Mouse (Mus musculus) embryonic facial prominence, embryonic 12.5 days (tissue): ENCODE data around the gene Hrct1. TPM values are rescaled to one million over a fixed set of nuclear protein-coding genes. Genes with fewer than 3 reads are reported as not detected.

Source experiments
- ATAC-seq: fragments of 200-750 bp; cut with Nextera tagmentation; 2 replicates; pipeline ENCODE4 v1.8.0; 2017; ENCODE audit not compliant: insufficient number of reproducible peaks, insufficient read depth, low FRiP score, low TSS enrichment
- H3K27ac ChIP-seq: fragments of 300-500 bp; sonication (generic); 2 replicates; pipeline ENCODE4 v1.5.1; 2016; ENCODE audit warnings: mild to moderate bottlenecking
- H3K27me3 ChIP-seq: fragments of 300-500 bp; sonication (generic); 2 replicates; pipeline ENCODE4 v1.6.1; 2016; ENCODE audit warnings: mild to moderate bottlenecking, moderate library complexity
- H3K36me3 ChIP-seq: fragments of 300-500 bp; sonication (generic); 2 replicates; pipeline ENCODE4 v1.6.1; 2016; ENCODE audit warnings: mild to moderate bottlenecking
- H3K4me1 ChIP-seq: fragments of 300-500 bp; sonication (generic); 2 replicates; pipeline ENCODE4 v1.6.1; 2016
- H3K4me2 ChIP-seq: fragments of 300-500 bp; sonication (generic); replicated peaks from 2 replicates; pipeline ENCODE4 v1.6.1; 2016; ENCODE audit warnings: mild to moderate bottlenecking, moderate library complexity
- H3K4me3 ChIP-seq: fragments of 300-500 bp; sonication (generic); 2 replicates; pipeline ENCODE4 v1.5.1; 2016; ENCODE audit warnings: mild to moderate bottlenecking
- H3K9ac ChIP-seq: fragments of 300-500 bp; sonication (generic); 2 replicates; pipeline ENCODE4 v1.6.1; 2016; ENCODE audit warnings: mild to moderate bottlenecking, moderate library complexity
- H3K9me3 ChIP-seq: fragments of 300-500 bp; sonication (generic); 2 replicates; pipeline ENCODE4 v1.6.1; 2016; ENCODE audit warnings: mild to moderate bottlenecking, moderate library complexity
- WGBS: fragments of 180-500 bp; shearing (Covaris S2); methylation state at CpG from one replicate; pipeline ENCODE4 v1.1.7; 2016; 5-methylcytosine and 5-hydroxymethylcytosine counted together
- polyA plus RNA-seq: library from polyadenylated mRNA; unstranded; fragments of >200 nt; fragmentation: Nextera tagmentation; extraction: Ambion mirVana; gene quantifications from 2 replicates; pipeline ENCODE4 v1.2.1, GENCODE M21; 2016

Hrct1 gene
- polyA plus RNA-seq, 1 experiment from 2014 or later = 0.43 TPM

DNA sequence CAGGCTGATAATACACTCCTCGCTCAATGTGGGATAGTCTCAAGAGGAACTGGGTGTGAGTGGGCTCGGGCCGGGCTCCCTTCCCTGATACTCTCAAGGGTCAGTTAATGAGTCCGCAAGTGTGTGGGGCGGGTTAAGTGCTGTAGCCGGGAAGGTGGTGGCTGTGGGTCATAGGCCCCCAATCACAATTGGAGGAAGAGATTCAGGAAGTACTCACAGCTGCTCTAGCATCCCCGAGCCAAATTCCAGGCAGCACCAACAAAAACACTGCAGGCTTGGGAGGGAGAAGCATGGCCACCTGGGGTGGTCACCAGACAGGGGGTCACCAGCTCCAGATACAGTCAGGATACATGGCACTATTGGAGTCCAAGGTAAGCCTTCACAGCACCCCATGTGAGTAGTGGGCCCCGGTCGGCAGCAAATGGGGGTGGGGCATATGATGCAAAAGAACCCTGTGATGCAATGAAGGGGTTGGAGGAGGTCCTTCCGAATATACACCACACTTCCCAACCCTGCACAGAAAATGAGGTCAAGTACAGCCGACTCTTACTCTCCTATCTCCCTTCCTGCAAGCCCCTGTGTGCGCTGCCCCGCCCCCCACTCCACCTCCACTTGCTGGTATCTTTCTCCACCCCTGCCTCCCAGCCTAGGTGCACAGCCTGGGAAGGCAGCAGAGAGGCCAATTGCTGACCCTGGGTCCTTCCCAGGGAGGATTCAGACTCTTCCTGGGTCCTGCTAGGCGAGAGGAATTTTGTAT, 3.0 kb downstream of the Hrct1 start, which contains the start of gene Spaar:
Gene Spaar, plus strand, starts transcription at position 241 of the 757 bp plus-strand sequence.
- Histone ChIP-seq H3K27ac (no peak within 1 kb of the TSS), H3K36me3 (no peaks in the 10 kb centered on the region), H3K9ac (no peak within 1 kb of the TSS), H3K27me3 (no peaks in the 10 kb centered on the region), H3K4me3 (no peak within 1 kb of the TSS), H3K4me2 (no peak within 1 kb of the TSS), H3K9me3 (no peaks in the 10 kb centered on the region), H3K4me1 (peaks cover 13% of the 10 kb centered on the region; the same call in 1 of the 2 replicates)
- no peak for ATAC-seq
- 63% methylated on average over 14 of the region's 14 CpGs for WGBS

DNA sequence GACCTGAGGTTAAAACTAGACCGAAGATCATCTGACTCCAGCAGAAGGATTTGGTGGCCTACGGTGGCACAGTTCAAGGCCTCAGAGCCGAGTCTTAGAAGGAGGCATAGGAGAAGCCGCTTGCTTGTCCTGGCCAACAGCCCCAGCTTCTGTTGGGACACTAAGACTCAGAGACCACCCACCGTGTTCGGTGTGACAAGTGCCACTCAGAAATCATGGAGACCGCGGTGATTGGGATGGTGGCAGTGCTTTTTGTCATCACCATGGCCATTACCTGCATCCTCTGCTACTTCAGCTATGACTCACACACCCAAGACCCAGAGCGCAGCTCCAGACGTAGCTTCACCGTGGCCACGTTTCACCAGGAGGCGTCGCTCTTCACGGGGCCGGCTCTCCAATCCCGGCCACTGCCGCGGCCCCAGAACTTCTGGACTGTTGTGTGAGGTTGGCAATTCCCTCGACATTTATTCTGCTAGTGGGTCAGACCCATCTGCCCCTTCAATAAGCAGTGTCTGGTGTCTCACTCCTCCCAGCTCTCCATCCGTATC, 3.8 kb downstream of the Hrct1 start:
- no peaks in the 10 kb centered on the region for H3K27me3 ChIP-seq
- 72% methylated on average over 21 of the region's 21 CpGs for WGBS
- peaks cover 13% of the 10 kb centered on the region; the same call in 1 of the 2 replicates for H3K4me1 ChIP-seq
- H3K27ac ChIP-seq = no peak overlapping the region
- no peak overlapping the region for H3K9ac ChIP-seq
- no peaks in the 10 kb centered on the region for H3K9me3 ChIP-seq
- no peak overlapping the region for H3K4me3 ChIP-seq
- H3K36me3 ChIP-seq = no peaks in the 10 kb centered on the region
- no peak for ATAC-seq
- H3K4me2 ChIP-seq = no peak overlapping the region

DNA sequence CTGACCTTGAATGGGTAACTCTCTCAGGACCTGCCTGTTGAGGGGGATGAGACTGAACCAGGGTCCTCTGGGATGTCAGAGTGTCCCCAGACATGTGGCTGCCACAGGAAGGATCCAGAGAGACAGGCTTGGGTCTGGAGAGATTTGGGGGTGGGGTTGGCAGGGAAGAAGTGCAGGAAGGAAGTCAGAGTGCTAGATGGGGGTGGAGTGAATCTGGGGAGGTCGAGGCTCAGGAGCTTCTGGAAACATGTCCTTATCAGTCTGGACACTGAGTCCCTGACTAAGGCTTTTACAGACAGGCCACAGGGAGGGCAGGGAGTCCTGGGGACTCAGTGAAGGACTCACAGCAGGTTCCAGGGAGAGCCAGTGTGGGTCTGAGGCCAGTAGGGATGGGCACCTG, 5.2 kb downstream of the Hrct1 start:
- peaks cover 13% of the 10 kb centered on the region; the same call in 1 of the 2 replicates for H3K4me1 ChIP-seq
- H3K9ac ChIP-seq = no peak overlapping the region
- no peak overlapping the region for H3K4me2 ChIP-seq
- H3K27me3 ChIP-seq = no peaks in the 10 kb centered on the region
- ATAC-seq = no peak
- H3K27ac ChIP-seq = no peak overlapping the region
- 25% methylated on average over 1 of the region's 1 CpGs for WGBS
- no peaks in the 10 kb centered on the region for H3K9me3 ChIP-seq
- no peak overlapping the region for H3K4me3 ChIP-seq
- no peaks in the 10 kb centered on the region for H3K36me3 ChIP-seq

DNA sequence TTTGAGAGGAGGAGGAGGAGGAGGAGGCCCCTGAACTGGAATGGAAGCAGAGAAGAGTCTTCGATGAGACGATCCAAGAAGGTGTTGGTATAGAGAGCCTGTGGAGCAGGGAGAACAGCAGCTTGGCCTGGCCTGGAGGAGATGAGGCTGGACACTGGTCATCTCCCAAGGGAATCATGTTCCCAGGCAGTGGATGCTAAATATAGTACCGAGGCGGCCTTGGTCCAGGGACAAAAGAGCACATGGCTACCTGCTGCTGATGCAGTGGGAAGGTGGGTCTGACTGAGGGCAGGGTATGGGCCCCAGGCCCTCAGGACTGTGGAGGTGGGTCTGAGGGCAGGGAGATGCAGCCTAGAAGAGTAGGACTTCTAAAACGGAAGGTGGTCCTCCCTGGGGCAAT, 6.2 kb downstream of the Hrct1 start:
- WGBS = 83% methylated on average over 5 of the region's 5 CpGs
- Histone ChIP-seq H3K4me3 (no peak overlapping the region), H3K4me2 (no peak overlapping the region), H3K27me3 (no peaks in the 10 kb centered on the region), H3K27ac (no peak overlapping the region), H3K36me3 (no peaks in the 10 kb centered on the region), H3K9me3 (no peaks in the 10 kb centered on the region), H3K9ac (no peak overlapping the region), H3K4me1 (peaks cover 10% of the 10 kb centered on the region; the same call in 1 of the 2 replicates)
- no peak for ATAC-seq

DNA sequence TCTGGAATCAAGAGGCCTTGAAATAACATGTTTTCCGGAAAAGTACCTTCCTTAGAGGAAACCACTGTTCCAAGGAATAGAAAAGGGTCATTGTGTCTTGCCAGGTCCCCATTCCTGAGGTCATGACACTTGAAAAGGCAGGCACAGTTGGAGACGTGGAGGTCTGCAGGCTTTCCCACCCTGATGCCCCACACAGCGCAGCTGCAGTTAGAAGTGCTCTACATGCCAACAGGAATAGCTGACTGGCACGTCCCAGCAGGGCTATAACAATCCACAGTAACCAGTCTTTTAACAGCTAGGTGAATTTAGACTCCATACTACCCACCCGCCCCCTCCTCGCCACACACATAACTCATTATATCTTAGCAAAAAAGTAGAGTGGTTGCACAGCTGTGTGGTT, 10.2 kb downstream of the Hrct1 start:
- H3K27me3 ChIP-seq = no peaks in the 10 kb centered on the region
- H3K9me3 ChIP-seq = no peaks in the 10 kb centered on the region
- no peak overlapping the region for H3K4me2 ChIP-seq
- no peak overlapping the region for H3K27ac ChIP-seq
- H3K36me3 ChIP-seq = no peaks in the 10 kb centered on the region
- WGBS = 44% methylated on average over 6 of the region's 6 CpGs
- H3K9ac ChIP-seq = no peak overlapping the region
- no peak for ATAC-seq
- no peaks in the 10 kb centered on the region for H3K4me1 ChIP-seq
- H3K4me3 ChIP-seq = no peak overlapping the region

DNA sequence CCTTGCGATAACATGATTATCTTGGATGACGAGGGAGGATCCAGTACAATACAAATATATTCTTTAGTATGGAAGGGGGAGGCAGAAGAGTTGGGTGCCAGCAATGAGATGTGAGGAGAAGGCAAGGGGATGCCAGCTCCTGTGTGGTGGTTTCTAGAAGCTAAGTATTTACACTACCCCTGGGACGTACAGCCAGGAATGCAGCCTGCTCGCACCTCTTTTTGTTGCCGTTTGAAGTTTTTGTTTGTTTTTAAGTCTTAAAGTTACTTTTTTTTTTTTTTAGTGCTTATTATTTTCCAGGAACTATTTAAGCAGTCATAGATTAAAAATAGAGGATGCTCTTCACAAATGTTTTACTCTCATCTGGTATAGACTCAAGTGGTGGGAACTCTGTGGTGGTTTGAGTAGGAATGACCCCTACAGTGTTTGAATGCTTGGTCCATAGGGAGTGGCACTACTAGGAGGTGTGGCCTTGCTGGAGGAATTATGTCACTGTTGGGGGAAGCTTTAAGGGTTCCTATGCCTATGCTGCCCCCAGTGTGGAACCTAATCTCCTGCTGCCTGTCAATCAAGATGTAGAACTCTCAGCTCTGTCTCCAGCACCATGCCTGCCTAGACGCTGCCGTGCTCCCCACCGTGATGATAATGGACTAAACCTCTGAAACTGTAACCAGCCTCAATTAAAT, 12.1 kb downstream of the Hrct1 start:
- WGBS = 74% methylated on average over 8 of the region's 8 CpGs
- Histone ChIP-seq H3K4me3 (no peak overlapping the region), H3K9me3 (no peaks in the 10 kb centered on the region), H3K27me3 (no peaks in the 10 kb centered on the region), H3K4me1 (no peaks in the 10 kb centered on the region), H3K27ac (no peak overlapping the region), H3K9ac (no peak overlapping the region), H3K36me3 (no peaks in the 10 kb centered on the region), H3K4me2 (no peak overlapping the region)
- ATAC-seq = no peak

DNA sequence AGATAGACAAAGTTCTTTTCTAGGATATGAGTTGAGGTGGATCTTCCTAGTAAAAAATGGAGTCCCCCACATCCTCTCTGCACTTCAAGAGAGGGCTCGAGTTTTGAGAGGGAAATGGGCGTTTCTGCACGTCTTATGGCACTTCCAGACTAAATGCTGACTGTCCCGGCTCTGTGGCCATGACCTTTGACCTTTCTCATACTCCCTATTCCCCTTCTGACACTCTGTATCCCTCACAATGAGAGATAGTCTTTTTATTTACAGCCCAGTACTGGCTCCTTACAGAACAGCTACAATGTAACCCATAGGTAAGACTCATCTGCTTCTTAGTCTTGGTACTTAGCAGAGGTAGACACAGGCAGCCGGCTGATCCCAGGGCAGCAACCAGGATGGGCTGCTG, 14.5 kb downstream of the Hrct1 start:
- no peak overlapping the region for H3K9ac ChIP-seq
- no peak overlapping the region for H3K4me3 ChIP-seq
- H3K27ac ChIP-seq = no peak overlapping the region
- WGBS = 57% methylated on average over 5 of the region's 5 CpGs
- H3K36me3 ChIP-seq = no peaks in the 10 kb centered on the region
- H3K4me2 ChIP-seq = no peak overlapping the region
- ATAC-seq = no peak
- no peaks in the 10 kb centered on the region for H3K9me3 ChIP-seq
- H3K4me1 ChIP-seq = no peaks in the 10 kb centered on the region
- no peaks in the 10 kb centered on the region for H3K27me3 ChIP-seq

DNA sequence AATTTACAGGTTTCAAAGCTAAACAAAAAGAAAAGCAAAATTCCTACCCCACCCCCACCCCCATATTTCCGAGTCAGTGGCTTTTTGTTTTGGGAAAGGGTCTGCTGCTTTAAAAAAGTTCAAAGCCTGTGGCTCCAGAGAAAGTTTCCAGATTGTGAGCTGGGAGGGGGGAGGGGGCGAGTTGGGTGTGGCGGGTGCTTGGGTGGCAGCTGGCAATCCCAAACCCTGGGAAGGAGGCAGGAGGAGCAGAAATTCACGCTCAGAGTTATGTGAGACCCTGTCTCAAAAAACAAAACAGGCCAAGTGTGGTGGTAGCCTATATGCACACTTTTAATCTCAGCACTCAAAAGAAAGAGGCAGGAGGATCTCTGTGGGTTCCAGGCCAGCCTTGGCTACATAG, 15.6 kb downstream of the Hrct1 start:
- Histone ChIP-seq H3K4me1 (no peaks in the 10 kb centered on the region), H3K27ac (no peak overlapping the region), H3K27me3 (no peaks in the 10 kb centered on the region), H3K36me3 (no peaks in the 10 kb centered on the region), H3K9me3 (no peaks in the 10 kb centered on the region), H3K9ac (no peak overlapping the region), H3K4me3 (no peak overlapping the region), H3K4me2 (no peak overlapping the region)
- 28% methylated on average over 4 of the region's 4 CpGs for WGBS
- ATAC-seq = no peak

DNA sequence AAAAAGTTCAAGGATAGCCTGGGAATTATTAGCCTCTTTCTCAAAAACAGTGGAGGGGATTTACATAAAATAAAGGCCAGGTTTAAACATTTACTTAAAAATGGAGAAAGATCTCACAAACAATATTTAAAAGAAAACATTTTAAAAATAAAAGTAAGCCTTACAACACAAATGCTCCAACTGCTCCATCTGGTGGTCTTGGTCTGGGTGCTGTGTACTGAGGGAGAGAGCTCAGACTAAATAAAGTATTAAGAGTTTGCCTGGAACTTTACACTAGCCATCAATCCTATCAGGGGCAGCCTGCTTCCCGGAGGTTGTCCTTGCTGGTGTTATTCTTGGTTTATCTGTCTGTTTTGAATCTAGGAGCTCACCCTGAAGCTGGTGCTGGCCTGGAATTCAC, 16.1 kb downstream of the Hrct1 start:
- H3K27ac ChIP-seq = no peak overlapping the region
- no peak overlapping the region; the same call in 1 of the 2 replicates for H3K9ac ChIP-seq
- no peak for ATAC-seq
- no peaks in the 10 kb centered on the region for H3K4me1 ChIP-seq
- 38% methylated on average over 1 of the region's 1 CpGs for WGBS
- H3K4me2 ChIP-seq = no peak overlapping the region
- H3K4me3 ChIP-seq = no peak overlapping the region
- H3K9me3 ChIP-seq = no peaks in the 10 kb centered on the region
- H3K36me3 ChIP-seq = no peaks in the 10 kb centered on the region
- H3K27me3 ChIP-seq = no peaks in the 10 kb centered on the region

DNA sequence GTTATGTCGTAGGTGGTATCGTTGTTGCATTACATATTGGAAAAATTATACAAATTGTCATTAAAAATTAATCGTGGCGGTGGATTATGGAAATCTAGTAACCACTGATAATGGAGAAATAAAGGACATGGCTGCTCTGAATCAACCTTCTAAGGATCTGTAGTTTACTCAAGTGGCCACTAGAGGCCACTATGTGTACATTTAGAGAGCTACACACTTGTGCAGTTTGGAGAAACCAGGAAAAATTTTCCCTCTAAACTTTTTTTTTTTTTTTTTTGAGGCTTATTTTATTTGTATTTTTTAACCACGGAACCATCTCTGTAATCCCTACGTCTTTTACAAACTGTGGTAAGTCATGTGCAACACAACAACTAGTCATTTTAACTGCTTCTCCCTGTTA, 18.2 kb downstream of the Hrct1 start:
- Histone ChIP-seq H3K27me3 (no peaks in the 10 kb centered on the region), H3K4me1 (no peaks in the 10 kb centered on the region), H3K9ac (no peak overlapping the region), H3K9me3 (no peaks in the 10 kb centered on the region), H3K4me3 (no peak overlapping the region), H3K4me2 (no peak overlapping the region), H3K27ac (no peak overlapping the region), H3K36me3 (no peaks in the 10 kb centered on the region)
- 13% methylated on average over 6 of the region's 6 CpGs for WGBS
- no peak for ATAC-seq

DNA sequence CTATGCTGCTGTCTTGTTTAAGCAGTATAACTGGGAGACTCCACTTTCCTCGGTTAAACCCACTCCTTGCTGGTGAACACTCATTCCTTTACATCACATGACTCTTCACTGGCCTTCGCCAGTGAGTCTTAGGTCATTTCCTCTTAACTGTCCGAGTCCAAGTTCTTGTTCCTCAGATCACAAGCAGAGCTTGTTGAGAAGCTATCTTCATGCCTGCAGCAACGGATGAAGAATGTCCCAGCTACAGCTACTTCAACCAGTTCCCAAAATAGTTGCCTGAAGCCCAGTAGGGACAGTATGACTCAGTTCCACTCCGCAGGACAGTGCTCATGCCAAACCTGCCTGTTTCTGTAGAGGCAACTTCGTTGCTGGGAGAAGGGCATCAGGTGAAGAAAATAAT, 30.2 kb downstream of the Hrct1 start:
- 77% methylated on average over 6 of the region's 6 CpGs for WGBS
- ATAC-seq = no peak
- H3K9ac ChIP-seq = no peak overlapping the region
- peaks cover 10% of the 10 kb centered on the region; the same call in 1 of the 2 replicates for H3K4me1 ChIP-seq
- no peaks in the 10 kb centered on the region for H3K36me3 ChIP-seq
- H3K27ac ChIP-seq = no peak overlapping the region
- H3K27me3 ChIP-seq = no peaks in the 10 kb centered on the region
- H3K4me2 ChIP-seq = no peak overlapping the region
- H3K4me3 ChIP-seq = no peak overlapping the region
- no peaks in the 10 kb centered on the region for H3K9me3 ChIP-seq
